Mouse (Mus musculus) hindbrain, embryonic 14.5 days (tissue): ENCODE measurements around the gene P3h3. TPM values are rescaled to one million over a fixed set of nuclear protein-coding genes. Genes with fewer than 3 reads are reported as not detected.
"Not testable (repeated sequence)": the region's sequence is repeated elsewhere in the genome, so short reads cannot be mapped to it uniquely, and the experiment has no call there.

ENCODE experiments used
- ATAC-seq: fragments of 200-750 bp; cut with Nextera tagmentation; 2 replicates; pipeline ENCODE4 v1.8.0; 2017; ENCODE audit warnings: moderate number of reproducible peaks, mild to moderate bottlenecking, moderate TSS enrichment, moderate library complexity; ENCODE audit not compliant: low FRiP score
- DNase-seq: peaks from one replicate; pipeline ENCODE4 v3.0.0-alpha.2; 2015; ENCODE audit warnings: low spot score
- H3K27ac ChIP-seq: fragments of 300-500 bp; sonication (generic); 2 replicates; pipeline ENCODE4 v1.5.1; 2014; ENCODE audit warnings: mild to moderate bottlenecking, moderate library complexity
- H3K27me3 ChIP-seq: fragments of 300-500 bp; sonication (generic); 2 replicates; pipeline ENCODE4 v1.6.1; 2014; ENCODE audit warnings: mild to moderate bottlenecking, low read length, mixed read lengths; ENCODE audit not compliant: control insufficient read depth, insufficient read depth
- H3K36me3 ChIP-seq: fragments of 300-500 bp; sonication (generic); replicated peaks from 2 replicates; pipeline ENCODE4 v1.6.1; 2014; ENCODE audit not compliant: control insufficient read depth, insufficient read depth
- H3K4me1 ChIP-seq: fragments of 300-500 bp; sonication (generic); replicated peaks from 2 replicates; pipeline ENCODE4 v1.6.1; 2014; ENCODE audit warnings: antibody characterized with exemption, low read length, mixed read lengths; ENCODE audit not compliant: control insufficient read depth, insufficient read depth
- H3K4me2 ChIP-seq: fragments of 300-500 bp; sonication (generic); replicated peaks from 2 replicates; pipeline ENCODE4 v1.6.1; 2014; ENCODE audit warnings: mild to moderate bottlenecking, moderate library complexity
- H3K4me3 ChIP-seq: fragments of 300-500 bp; sonication (generic); replicated peaks from 2 replicates; pipeline ENCODE4 v1.5.1; 2014; ENCODE audit warnings: mild to moderate bottlenecking, low read length
- H3K9ac ChIP-seq: fragments of 300-500 bp; sonication (generic); 2 replicates; pipeline ENCODE4 v1.6.1; 2014
- H3K9me3 ChIP-seq: fragments of 300-500 bp; sonication (generic); 2 replicates; pipeline ENCODE4 v1.6.1; 2016; ENCODE audit warnings: low read length; ENCODE audit not compliant: control insufficient read depth
- WGBS: fragments of 180-500 bp; shearing (Covaris S2); extraction: QIAGEN DNeasy Blood & Tissue Kit; methylation state at CpG from one replicate; pipeline ENCODE4 v1.1.7; 2014; 5-methylcytosine and 5-hydroxymethylcytosine counted together
- polyA plus RNA-seq: library from polyadenylated mRNA; unstranded; fragments of >200 nt; fragmentation: Nextera tagmentation; extraction: Ambion mirVana; gene quantifications from 2 replicates; pipeline ENCODE4 v1.2.1, GENCODE M21; 2014

P3h3 gene
- polyA plus RNA-seq, 1 experiment from 2014 or later = 17.6 TPM

DNA sequence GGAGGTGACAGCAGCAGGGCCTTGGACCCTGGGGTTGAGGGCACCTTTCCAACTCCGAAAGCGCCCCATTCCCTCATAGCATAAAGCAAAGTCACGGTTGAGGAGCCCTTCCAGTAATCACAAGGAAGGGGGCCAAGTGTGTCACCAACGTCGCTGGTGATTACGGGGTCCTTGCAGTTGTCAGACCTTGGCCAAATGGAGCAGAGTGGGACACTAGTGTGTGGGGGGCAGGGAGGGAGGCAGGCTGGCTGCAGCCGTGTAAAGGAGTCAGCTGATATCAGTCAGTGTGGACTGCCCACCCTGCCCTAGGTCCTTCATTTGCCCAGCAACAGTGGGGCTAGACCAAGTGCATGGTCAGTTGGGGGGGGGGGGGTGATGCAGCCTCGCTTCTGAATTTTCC lies 43.1 kb downstream of the P3h3 start:
- peaks cover 66% of the 10 kb centered on the region for H3K36me3 ChIP-seq
- H3K9me3 ChIP-seq = no peaks in the 10 kb centered on the region
- DNase-seq (no peak), ATAC-seq (peak; percentile 35)
- peak overlapping the region; percentile 48 for H3K4me3 ChIP-seq
- H3K27ac ChIP-seq = 0 out of 2 replicates have a peak overlapping the region, but pooled peaks have one; percentile 77
- H3K27me3 ChIP-seq = no peaks in the 10 kb centered on the region
- 47% methylated on average over 8 of the region's 8 CpGs for WGBS
- H3K4me1 ChIP-seq = peaks cover 25% of the 10 kb centered on the region
- H3K4me2 ChIP-seq = peak overlapping the region; percentile 87
- H3K9ac ChIP-seq = peak overlapping the region; percentile 80; the same call in 1 of the 2 replicates

GRCm38 (mm10) chr6:124813933-124814332 lies 43.6 kb downstream of the P3h3 start, which contains the start of gene Tpi1:
Gene Tpi1 (minus strand): TSS chr6:124814296.
- H3K4me3 ChIP-seq = peak within 1 kb of the TSS; percentile 48
- H3K4me1 ChIP-seq = peaks cover 30% of the 10 kb centered on the region
- H3K27me3 ChIP-seq = no peaks in the 10 kb centered on the region
- DNase-seq = peak; percentile 81
- peak within 1 kb of the TSS; percentile 87 for H3K4me2 ChIP-seq
- H3K9me3 ChIP-seq = no peaks in the 10 kb centered on the region
- 0% methylated on average over 22 of the region's 22 CpGs for WGBS
- ATAC-seq = peak; percentile 87
- H3K27ac ChIP-seq = peak within 1 kb of the TSS; percentile 77
- peaks cover 61% of the 10 kb centered on the region for H3K36me3 ChIP-seq
- H3K9ac ChIP-seq = peak within 1 kb of the TSS; percentile 80

DNA sequence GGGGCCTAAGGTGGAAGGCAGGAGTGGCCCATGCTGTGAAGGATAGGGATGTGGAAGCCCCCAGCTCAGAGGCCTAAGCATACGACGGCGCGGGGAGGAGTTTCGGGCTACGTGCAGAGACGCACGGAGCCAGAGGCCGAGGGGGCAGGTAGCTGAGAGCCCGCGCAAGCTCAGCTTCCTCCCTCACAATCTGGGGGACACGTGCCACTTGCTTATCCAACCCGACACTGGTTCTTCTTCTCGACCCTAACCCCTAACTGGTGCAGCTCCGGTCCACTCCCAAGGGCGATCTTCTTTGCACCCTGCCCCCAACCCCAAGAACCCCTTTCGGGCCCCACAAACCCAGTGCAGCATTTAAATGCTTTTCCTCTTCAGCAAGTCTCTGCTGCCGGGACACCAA lies 44.1 kb downstream of the P3h3 start:
- peak overlapping the region; percentile 77 for H3K27ac ChIP-seq
- H3K4me3 ChIP-seq = peak overlapping the region; percentile 48
- H3K27me3 ChIP-seq = no peaks in the 10 kb centered on the region
- H3K36me3 ChIP-seq = peaks cover 56% of the 10 kb centered on the region
- peaks cover 30% of the 10 kb centered on the region for H3K4me1 ChIP-seq
- peak overlapping the region; percentile 87 for H3K4me2 ChIP-seq
- H3K9me3 ChIP-seq = no peaks in the 10 kb centered on the region
- 0% methylated on average over 18 of the region's 18 CpGs for WGBS
- peak; percentile 67 for ATAC-seq
- peak; percentile 76 for DNase-seq
- H3K9ac ChIP-seq = peak overlapping the region; percentile 80

GRCm38 (mm10) chr6:124812848-124813247 lies 44.7 kb downstream of the P3h3 start:
- ATAC-seq = no peak
- Histone ChIP-seq H3K27ac (peak overlapping the region; percentile 77), H3K9me3 (no peaks in the 10 kb centered on the region), H3K4me2 (peak overlapping the region; percentile 87), H3K4me1 (peaks cover 33% of the 10 kb centered on the region), H3K27me3 (no peaks in the 10 kb centered on the region), H3K36me3 (peaks cover 50% of the 10 kb centered on the region), H3K4me3 (peak overlapping the region; percentile 48), H3K9ac (peak overlapping the region; percentile 80)
- WGBS = 23% methylated on average over 9 of the region's 9 CpGs
- DNase-seq = no peak

- Histone ChIP-seq H3K27ac (no peak overlapping the region), H3K4me2 (peak overlapping the region; percentile 87), H3K36me3 (peaks cover 40% of the 10 kb centered on the region), H3K27me3 (no peaks in the 10 kb centered on the region), H3K9ac (no peak overlapping the region), H3K4me1 (peaks cover 33% of the 10 kb centered on the region), H3K4me3 (peak overlapping the region; percentile 48), H3K9me3 (no peaks in the 10 kb centered on the region)
- 82% methylated on average over 24 of the region's 24 CpGs for WGBS
- ATAC-seq (no peak), DNase-seq (no peak)
These were observed 45.6 kb downstream of the P3h3 start for GRCm38 (mm10) chr6:124811701-124812560.

DNA sequence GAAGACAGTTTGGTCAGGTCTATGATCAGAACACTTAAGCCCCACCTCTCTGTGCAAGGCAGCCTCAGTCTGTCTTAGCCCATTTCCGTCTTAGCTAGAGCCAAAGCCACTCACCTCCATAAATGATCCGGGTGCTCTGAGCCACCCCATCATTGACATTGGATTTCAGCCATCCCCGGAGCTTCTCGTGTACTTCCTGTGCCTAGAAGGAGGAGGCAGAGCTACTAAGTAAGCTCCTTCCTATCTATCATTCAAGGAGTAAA lies 46.2 kb downstream of the P3h3 start:
- H3K27me3 ChIP-seq = no peaks in the 10 kb centered on the region
- H3K4me3 ChIP-seq = no peak overlapping the region
- H3K36me3 ChIP-seq = peaks cover 35% of the 10 kb centered on the region
- 83% methylated on average over 4 of the region's 4 CpGs for WGBS
- H3K4me1 ChIP-seq = peaks cover 38% of the 10 kb centered on the region
- no peak overlapping the region for H3K9ac ChIP-seq
- H3K4me2 ChIP-seq = no peak overlapping the region
- no peak for DNase-seq
- no peak overlapping the region for H3K27ac ChIP-seq
- ATAC-seq = no peak
- no peaks in the 10 kb centered on the region for H3K9me3 ChIP-seq

- peaks cover 29% of the 10 kb centered on the region for H3K36me3 ChIP-seq
- H3K27ac ChIP-seq, H3K27me3 ChIP-seq, H3K4me2 ChIP-seq, H3K4me3 ChIP-seq, H3K9me3 ChIP-seq, ATAC-seq, H3K9ac ChIP-seq, DNase-seq: not testable (repeated sequence)
- H3K4me1 ChIP-seq = peaks cover 40% of the 10 kb centered on the region
- 81% methylated on average over 10 of the region's 11 CpGs for WGBS
These were observed 46.8 kb downstream of the P3h3 start for GRCm38 (mm10) chr6:124810566-124811402.

DNA sequence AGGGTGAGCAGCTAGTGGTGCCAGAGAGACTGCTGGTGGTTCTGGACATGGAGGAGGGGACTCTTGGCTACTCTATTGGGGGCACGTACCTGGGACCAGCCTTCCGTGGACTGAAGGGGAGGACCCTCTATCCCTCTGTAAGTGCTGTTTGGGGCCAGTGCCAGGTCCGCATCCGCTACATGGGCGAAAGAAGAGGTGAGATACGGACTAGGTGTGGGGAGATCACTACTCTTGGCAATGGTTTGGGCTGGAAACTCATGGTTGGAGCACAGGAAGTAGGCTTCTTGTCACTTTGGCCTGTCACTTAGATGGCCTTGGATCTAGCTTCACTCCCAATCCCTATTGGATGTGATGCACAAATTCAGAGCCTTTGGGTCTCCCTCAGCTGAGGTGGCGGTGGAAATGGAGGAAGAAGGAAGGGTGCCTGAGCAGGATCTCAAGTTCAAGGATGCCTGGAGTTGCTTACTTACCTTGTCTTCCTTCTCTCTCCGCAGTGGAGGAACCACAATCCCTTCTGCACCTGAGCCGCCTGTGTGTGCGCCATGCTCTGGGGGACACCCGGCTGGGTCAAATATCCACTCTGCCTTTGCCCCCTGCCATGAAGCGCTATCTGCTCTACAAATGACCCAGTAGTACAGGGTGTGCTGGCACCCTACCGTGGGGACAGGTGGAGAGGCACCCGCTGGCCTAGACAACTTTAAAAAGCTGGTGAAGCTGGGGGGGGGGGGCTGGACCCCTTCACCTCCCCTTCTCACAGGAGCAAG lies 47.6 kb downstream of the P3h3 start:
- H3K9me3 ChIP-seq = no peaks in the 10 kb centered on the region
- DNase-seq = no peak
- no peak for ATAC-seq
- H3K4me3 ChIP-seq = peak overlapping the region; percentile 44
- 0 out of 2 replicates have a peak overlapping the region, but pooled peaks have one; percentile 15 for H3K27ac ChIP-seq
- 47% methylated on average over 14 of the region's 14 CpGs for WGBS
- H3K27me3 ChIP-seq = no peaks in the 10 kb centered on the region
- H3K9ac ChIP-seq = peak overlapping the region; percentile 57
- H3K4me2 ChIP-seq = peak overlapping the region; percentile 69
- H3K4me1 ChIP-seq = peaks cover 44% of the 10 kb centered on the region
- peaks cover 21% of the 10 kb centered on the region for H3K36me3 ChIP-seq
